Mouse (Mus musculus) adrenal gland, postnatal 36 days (tissue): ENCODE results near the gene Tmtc2. TPM values are rescaled to one million over a fixed set of nuclear protein-coding genes. Genes with fewer than 3 reads are reported as not detected.

Experiments used
- DNase-seq, 2 experiments: peaks; one replicate each; pipeline ENCODE4 v3.0.0; 2021; ENCODE audit warnings: mixed read lengths in 1 of 2
- total RNA-seq, 2 experiments: library from RNA; stranded (reverse); gene quantifications; 2 replicates each; pipeline ENCODE4 v1.2.3; 2021

Gene Tmtc2
- total RNA-seq, 2 experiments from 2014 or later: 5.4 to 7.2 TPM

DNA sequence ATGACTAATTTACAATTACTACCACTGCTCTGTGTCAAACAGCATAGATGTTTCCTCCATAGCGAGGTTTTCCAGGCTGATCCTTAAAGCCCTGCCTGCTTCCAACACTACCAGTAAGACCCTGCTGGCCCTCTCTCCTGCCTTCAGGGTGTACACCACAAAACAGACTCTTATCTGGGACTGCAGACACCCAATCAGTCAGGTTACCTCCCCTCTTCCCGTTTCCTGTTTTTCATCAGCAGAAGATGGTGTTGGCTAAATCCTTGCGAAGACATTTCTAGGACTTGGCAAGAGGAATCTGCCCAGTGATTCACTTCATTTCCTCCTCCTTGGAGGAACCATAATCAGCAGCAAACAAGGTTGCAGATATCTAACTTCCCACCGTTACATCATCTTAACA is 73.8 kb downstream of the Tmtc2 start:
- no peak for DNase-seq

GRCm38 (mm10) chr10:105495248-105495647 is 79.0 kb downstream of the Tmtc2 start:
- DNase-seq: no peak

DNA sequence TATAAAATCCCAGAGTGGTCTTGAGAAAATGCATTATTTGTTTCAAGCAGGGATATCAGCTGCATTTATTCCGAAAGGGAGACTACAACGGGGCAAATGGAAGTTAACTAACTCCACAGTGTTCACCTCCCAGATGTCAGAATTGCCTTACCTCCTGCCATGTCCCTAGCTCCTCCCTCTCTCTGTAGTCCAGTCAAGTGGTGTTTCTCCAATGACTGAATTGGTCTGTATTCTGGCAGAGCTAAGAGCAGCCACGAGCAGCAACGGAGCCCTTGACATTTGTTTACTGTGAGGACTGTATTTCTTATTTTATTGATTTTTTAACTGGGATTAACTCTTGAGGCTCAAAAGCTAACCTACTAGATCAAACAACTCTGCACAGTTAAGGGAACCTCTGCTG is 81.8 kb downstream of the Tmtc2 start:
- DNase-seq: no peak

DNA sequence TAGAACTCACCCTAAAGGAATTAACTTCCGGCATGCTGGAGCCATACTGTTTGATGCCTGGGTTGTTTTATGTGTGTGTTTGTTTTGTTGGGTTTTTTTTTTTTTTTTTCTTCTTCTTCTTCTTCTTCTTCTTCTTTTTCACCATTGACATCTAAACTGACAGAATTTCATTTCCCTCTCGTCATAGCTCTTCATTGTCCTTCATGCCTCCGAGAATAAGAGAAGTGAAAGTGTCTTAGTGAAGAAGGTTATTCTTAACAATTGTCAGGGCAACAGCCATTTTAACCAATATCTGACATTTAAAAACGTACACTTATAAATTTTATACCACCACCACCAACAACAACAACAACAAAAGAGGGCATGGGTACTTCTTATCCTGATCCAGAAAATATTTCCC is 83.5 kb downstream of the Tmtc2 start:
- no peak for DNase-seq

- DNase-seq: peak; percentile 5 to 6
These were observed 84.1 kb downstream of the Tmtc2 start for GRCm38 (mm10) chr10:105489970-105490735.

GRCm38 (mm10) chr10:105486977-105487376 is 87.3 kb downstream of the Tmtc2 start:
- DNase-seq: no peak

GRCm38 (mm10) chr10:105484355-105485094 is 89.7 kb downstream of the Tmtc2 start:
- no peak for DNase-seq

- no peak for DNase-seq
These were observed 94.5 kb downstream of the Tmtc2 start for GRCm38 (mm10) chr10:105479771-105480170.

GRCm38 (mm10) chr10:105477623-105478238 is 96.5 kb downstream of the Tmtc2 start:
- DNase-seq: no peak

DNA sequence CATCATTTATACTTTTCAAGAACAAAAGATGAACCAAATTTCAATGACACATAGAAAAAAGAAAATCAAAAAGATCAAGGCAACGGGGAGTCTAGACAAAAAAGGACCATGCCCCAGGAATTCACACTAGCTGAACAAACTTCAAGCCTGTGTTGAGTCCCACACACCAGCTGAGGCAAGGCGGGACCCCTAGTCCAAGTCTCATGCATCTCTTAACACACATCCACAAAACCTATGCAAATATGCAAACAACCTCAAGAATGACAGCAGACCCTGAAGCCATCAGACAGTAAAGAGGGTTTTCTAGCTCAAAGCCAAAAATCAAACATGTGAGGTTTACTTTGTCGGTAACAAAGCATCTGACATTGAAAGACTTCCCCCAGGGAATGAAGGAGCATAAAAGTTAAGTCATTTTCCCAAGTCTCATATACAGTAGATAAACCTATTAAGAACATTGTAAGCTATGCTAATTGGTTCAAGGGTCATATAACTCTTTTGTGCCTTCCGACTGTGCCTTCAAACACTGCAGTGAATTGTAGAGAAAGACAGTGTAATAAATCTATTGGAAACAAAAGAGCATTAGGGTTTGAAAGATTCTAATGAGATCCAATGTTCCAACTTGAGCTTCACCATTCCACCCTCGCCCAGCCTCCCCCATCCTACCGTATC is 100.0 kb downstream of the Tmtc2 start:
- DNase-seq: no peak

DNA sequence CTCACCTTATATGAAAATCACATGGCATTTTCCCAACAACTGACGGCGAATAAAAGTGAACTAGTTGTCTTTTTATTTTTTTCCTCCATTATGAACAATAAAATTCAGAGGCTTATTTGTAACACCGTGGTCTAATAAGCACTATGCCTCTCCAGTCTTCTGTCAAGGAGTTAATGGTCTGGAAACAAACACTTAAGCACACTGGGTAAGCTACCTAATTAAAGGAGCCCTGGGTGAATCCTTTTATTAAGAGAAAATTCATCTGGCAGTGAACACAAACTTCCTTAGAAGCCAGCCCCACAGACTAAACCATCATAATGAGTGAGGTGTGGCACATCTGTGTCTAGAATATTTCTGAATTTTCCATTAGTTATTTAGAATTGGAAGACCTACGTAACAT is 109.9 kb downstream of the Tmtc2 start:
- DNase-seq: no peak

- no peak for DNase-seq
These were observed 120.8 kb downstream of the Tmtc2 start for GRCm38 (mm10) chr10:105453441-105453840.

GRCm38 (mm10) chr10:105447191-105447590 is 127.1 kb downstream of the Tmtc2 start:
- DNase-seq: no peak

- no peak for DNase-seq
These were observed 129.9 kb downstream of the Tmtc2 start for GRCm38 (mm10) chr10:105444309-105444708.

DNA sequence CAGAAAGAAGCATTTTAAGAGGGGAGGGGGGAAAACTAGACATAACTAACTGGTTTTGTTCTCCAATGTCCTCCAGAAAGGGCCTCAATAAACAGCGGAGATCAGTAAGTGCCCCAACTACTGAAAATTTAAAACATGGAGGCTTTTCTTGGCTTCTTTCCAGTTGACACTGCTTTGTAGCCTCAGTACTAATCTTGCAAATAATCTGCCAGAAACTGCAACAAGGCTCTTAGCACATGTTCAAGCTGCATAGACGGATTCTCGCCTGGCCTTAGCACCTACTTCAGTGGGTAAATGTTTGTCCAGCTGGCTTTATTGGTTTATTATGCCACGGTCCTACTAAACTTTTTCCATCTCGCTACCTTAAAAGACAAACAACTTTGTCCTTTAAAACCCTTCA is 139.4 kb downstream of the Tmtc2 start:
- no peak for DNase-seq

GRCm38 (mm10) chr10:105430885-105431284 is 143.4 kb downstream of the Tmtc2 start:
- no peak for DNase-seq

GRCm38 (mm10) chr10:105430232-105430631 is 144.0 kb downstream of the Tmtc2 start:
- DNase-seq: no peak

- no peak for DNase-seq
These were observed 146.2 kb downstream of the Tmtc2 start for GRCm38 (mm10) chr10:105428080-105428479.

DNA sequence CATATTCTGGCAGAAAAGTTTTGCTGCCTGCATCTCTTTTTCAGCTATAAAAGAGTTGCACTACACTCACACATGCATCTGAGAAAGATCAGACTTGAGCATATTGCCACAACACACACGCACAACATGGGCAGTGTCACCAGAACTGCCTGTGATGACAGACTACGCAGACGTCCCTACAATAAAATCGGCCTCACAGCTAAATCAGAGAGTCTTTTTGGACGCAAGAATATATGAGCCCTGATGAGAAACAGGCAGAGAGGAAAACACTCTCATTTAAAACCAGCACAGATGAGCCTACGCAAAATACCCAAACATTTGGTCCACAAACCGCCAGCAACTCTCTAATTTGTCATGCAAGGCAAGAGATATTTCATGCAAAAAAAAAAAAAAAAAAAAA is 146.6 kb downstream of the Tmtc2 start:
- no peak for DNase-seq

DNA sequence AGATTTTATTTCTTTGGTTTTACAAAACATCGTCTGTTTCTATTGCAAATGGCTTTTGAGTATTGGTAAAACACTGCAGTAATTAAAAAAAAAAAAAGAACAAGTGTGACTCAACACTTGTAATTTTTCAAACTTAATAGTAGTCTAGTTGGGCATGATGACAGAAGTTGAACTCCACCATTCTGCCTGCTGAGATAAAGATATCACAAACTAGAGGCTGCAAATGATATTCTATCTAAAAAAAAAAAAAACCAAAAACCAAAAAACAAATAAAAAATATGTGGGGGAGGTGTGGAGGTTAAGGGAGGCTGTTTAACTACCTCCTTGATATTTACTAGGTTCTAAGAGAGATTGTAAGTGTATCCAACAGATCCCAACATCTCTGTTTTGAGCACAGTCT is 149.2 kb downstream of the Tmtc2 start:
- DNase-seq: no peak

DNA sequence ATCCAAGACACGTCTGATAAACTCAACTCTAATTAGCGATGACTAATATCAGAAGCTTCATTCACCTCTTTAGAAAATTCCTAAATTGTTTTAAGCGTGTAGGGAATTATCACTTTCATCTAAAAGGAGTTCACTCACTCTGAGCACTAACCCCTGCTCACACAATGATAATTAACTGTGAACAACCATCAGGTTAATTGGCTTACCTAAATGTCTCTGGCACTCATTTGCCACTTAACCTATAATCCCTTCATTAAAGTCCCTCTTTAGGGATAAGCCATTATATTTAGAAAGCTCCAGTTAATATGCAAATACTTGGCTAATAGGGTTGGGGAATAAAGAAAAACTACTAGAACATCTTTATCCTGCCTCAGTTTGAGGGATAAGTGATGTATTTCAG is 151.1 kb downstream of the Tmtc2 start:
- no peak for DNase-seq

- no peak for DNase-seq
These were observed 156.3 kb downstream of the Tmtc2 start for GRCm38 (mm10) chr10:105417845-105418383.
